Mouse (Mus musculus): Measurements from ENCODE around the gene Ccdc186. TPM values are rescaled to one million over a fixed set of nuclear protein-coding genes. Genes with fewer than 3 reads are reported as not detected.
"Not testable (repeated sequence)": the region's sequence is repeated elsewhere in the genome, so short reads cannot be mapped to it uniquely, and the experiment has no call there.

Ccdc186 gene
- polyA plus RNA-seq, 1 experiment from 2014 or later, result 24.7 TPM

- H3K4me2 ChIP-seq, result no peak overlapping the region
- 86% methylated on average over 7 of the region's 7 CpGs for WGBS
- no peak overlapping the region for H3K4me3 ChIP-seq (replicated peaks)
Measured at GRCm38 (mm10) chr19:56800930-56801655, 20.9 kb downstream of the Ccdc186 start.

GRCm38 (mm10) chr19:56800226-56800625 lies 21.8 kb downstream of the Ccdc186 start:
- H3K4me2 ChIP-seq, result no peak overlapping the region
- no peak overlapping the region for H3K9ac ChIP-seq (replicated peaks)
- no peak overlapping the region for H3K4me3 ChIP-seq (replicated peaks)
- no peak overlapping the region for H3K27ac ChIP-seq
- ATAC-seq (ENCODE audit: insufficient number of reproducible peaks, insufficient read depth, low FRiP score, low TSS enrichment, low read depth), result no peak
- 84% methylated on average over 8 of the region's 8 CpGs for WGBS
- no peaks in the 10 kb centered on the region for H3K27me3 ChIP-seq
- no peaks in the 10 kb centered on the region for H3K9me3 ChIP-seq
- peaks cover 94% of the 10 kb centered on the region for H3K36me3 ChIP-seq
- H3K4me1 ChIP-seq (replicated peaks), result no peaks in the 10 kb centered on the region

More at GRCm38 (mm10) chr19:56800930-56801655, 20.9 kb downstream of the Ccdc186 start:
- Histone ChIP-seq H3K9me3 (no peaks in the 10 kb centered on the region), H3K4me1 (replicated peaks) (no peaks in the 10 kb centered on the region), H3K36me3 (peaks cover 94% of the 10 kb centered on the region), H3K27ac (no peak overlapping the region), H3K9ac (replicated peaks) (no peak overlapping the region), H3K27me3 (no peaks in the 10 kb centered on the region)
- no peak for ATAC-seq (ENCODE audit: insufficient number of reproducible peaks, insufficient read depth, low FRiP score, low TSS enrichment, low read depth)

GRCm38 (mm10) chr19:56797376-56797775 lies 24.6 kb downstream of the Ccdc186 start:
- ATAC-seq (ENCODE audit: insufficient number of reproducible peaks, insufficient read depth, low FRiP score, low TSS enrichment, low read depth), result no peak
- Histone ChIP-seq H3K4me1 (replicated peaks) (no peaks in the 10 kb centered on the region), H3K9me3 (no peaks in the 10 kb centered on the region), H3K4me2 (no peak overlapping the region), H3K36me3 (peaks cover 95% of the 10 kb centered on the region), H3K4me3 (replicated peaks) (no peak overlapping the region), H3K9ac (replicated peaks) (no peak overlapping the region), H3K27me3 (no peaks in the 10 kb centered on the region), H3K27ac (no peak overlapping the region)
- 94% methylated on average over 11 of the region's 11 CpGs for WGBS

DNA sequence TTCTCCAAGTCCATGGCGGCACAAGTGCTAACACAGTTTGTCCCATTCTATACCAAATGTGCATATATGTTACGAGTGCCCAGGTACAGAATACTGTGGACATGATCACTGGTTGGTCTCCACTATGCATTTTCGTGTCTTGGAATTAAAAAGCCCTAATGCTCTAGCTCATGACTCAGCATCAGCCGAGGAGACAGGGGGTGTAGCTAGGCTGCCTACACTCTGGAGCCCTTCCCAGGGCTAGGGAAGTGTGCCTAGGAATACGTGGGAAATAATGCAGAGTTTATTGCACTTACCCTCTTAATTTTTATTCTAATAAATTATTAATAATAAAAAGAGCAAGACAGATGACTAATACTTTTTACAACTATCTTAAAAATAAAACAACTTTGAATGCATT lies 33.0 kb downstream of the Ccdc186 start:
- Histone ChIP-seq H3K4me1 (replicated peaks) (no peaks in the 10 kb centered on the region), H3K9me3 (no peaks in the 10 kb centered on the region), H3K36me3 (peaks cover 65% of the 10 kb centered on the region), H3K27me3 (no peaks in the 10 kb centered on the region), H3K9ac (replicated peaks) (no peak overlapping the region), H3K27ac (no peak overlapping the region), H3K4me2 (no peak overlapping the region), H3K4me3 (replicated peaks) (no peak overlapping the region)
- 87% methylated on average over 5 of the region's 5 CpGs for WGBS
- no peak for ATAC-seq (ENCODE audit: insufficient number of reproducible peaks, insufficient read depth, low FRiP score, low TSS enrichment, low read depth)

DNA sequence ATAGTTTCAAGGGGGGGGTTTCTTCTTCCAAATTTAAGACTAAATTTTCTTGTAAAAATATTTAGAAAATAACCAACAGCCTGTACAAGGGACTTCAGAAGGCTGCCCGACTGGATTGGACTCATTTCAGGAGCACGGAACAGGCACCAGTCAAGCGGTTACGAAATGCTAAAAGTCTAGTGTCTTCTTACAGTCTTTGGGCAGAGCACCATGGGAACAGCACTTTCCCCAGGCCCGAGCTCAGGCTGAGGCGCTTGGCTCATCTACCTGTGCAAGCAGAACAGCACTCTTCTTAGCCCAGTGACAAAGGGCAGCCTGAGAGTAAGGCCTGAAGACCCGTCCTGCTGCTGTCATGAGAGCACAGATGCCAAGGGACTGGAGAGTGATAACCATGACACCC lies 34.1 kb downstream of the Ccdc186 start:
- Histone ChIP-seq H3K9ac (replicated peaks) (no peak overlapping the region), H3K4me1 (replicated peaks) (no peaks in the 10 kb centered on the region), H3K9me3 (no peaks in the 10 kb centered on the region), H3K4me2 (no peak overlapping the region), H3K27ac (no peak overlapping the region), H3K36me3 (peaks cover 56% of the 10 kb centered on the region), H3K4me3 (replicated peaks) (no peak overlapping the region), H3K27me3 (no peaks in the 10 kb centered on the region)
- 87% methylated on average over 7 of the region's 7 CpGs for WGBS
- ATAC-seq (ENCODE audit: insufficient number of reproducible peaks, insufficient read depth, low FRiP score, low TSS enrichment, low read depth), result no peak

- Histone ChIP-seq H3K4me1 (replicated peaks) (peaks cover 17% of the 10 kb centered on the region), H3K27me3 (peaks cover 39% of the 10 kb centered on the region)
- H3K9me3 ChIP-seq; H3K27ac ChIP-seq; H3K9ac ChIP-seq (replicated peaks); H3K4me2 ChIP-seq; H3K36me3 ChIP-seq; ATAC-seq (ENCODE audit: insufficient number of reproducible peaks, insufficient read depth, low FRiP score, low TSS enrichment, low read depth); H3K4me3 ChIP-seq (replicated peaks): not testable (repeated sequence)
- WGBS, result 89% methylated on average over 7 of the region's 7 CpGs
Measured at GRCm38 (mm10) chr19:56778532-56778931, 43.5 kb downstream of the Ccdc186 start.

- no peak for ATAC-seq (ENCODE audit: insufficient number of reproducible peaks, insufficient read depth, low FRiP score, low TSS enrichment, low read depth)
- Histone ChIP-seq H3K27me3 (peaks cover 39% of the 10 kb centered on the region), H3K36me3 (no peaks in the 10 kb centered on the region), H3K9me3 (no peaks in the 10 kb centered on the region), H3K9ac (replicated peaks) (no peak overlapping the region), H3K4me3 (replicated peaks) (no peak overlapping the region), H3K4me1 (replicated peaks) (peaks cover 17% of the 10 kb centered on the region), H3K27ac (no peak overlapping the region), H3K4me2 (peak overlapping the region; percentile 31; the same call in 1 of the 2 replicates)
- 25% methylated on average over 16 of the region's 16 CpGs for WGBS
Measured at GRCm38 (mm10) chr19:56776719-56777382, 45.1 kb downstream of the Ccdc186 start.

DNA sequence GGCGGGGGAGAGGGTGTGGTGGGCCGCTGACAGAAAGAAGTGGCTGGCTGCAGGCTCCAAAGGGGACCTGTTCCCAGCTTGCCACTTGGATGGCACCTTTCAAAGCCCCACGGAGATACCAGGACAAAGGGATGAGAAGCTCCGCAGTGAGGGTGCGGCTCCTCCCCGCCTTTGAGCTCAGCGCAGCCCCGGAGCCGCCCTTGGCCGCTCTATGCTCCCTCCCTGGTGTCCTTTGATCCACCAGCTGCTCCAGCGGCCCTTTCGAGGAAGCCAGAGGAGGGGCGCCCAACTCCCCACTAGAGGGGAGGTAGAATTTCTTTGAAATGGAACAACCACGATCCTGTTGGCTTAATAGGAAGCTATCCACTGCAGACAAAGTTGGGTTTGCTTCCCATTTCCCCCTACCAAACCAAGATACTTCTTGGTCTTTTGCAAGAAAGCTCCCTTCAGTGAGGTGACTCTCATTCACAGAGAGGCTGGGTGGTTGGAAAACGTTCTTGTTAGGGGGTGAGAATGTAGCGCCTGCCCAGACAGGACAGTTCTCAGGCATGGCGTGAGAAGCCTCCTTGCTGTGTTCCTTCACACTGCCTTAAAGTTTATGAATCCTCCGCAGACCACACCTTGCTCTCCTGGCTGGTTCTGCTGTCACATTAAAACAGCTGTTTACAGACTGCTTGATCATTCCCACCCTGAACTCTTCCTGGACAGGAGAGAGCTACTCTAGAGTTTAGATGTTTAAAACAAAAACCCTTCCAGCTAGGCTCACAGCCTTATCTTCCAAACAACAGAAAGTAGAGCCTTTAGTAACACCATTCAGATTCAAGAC lies 45.9 kb downstream of the Ccdc186 start:
- no peaks in the 10 kb centered on the region for H3K9me3 ChIP-seq
- WGBS, result 2% methylated on average over 18 of the region's 18 CpGs
- H3K9ac ChIP-seq (replicated peaks), result peak overlapping the region; percentile 47; the same call in 1 of the 2 replicates

GRCm38 (mm10) chr19:56774971-56775892 lies 46.8 kb downstream of the Ccdc186 start:
- 27% methylated on average over 24 of the region's 24 CpGs for WGBS
- ATAC-seq (ENCODE audit: insufficient number of reproducible peaks, insufficient read depth, low FRiP score, low TSS enrichment, low read depth), result no peak
- no peak overlapping the region for H3K27ac ChIP-seq

More for the DNA sequence above, 45.9 kb downstream of the Ccdc186 start:
- Histone ChIP-seq H3K4me1 (replicated peaks) (peaks cover 17% of the 10 kb centered on the region), H3K27me3 (peaks cover 39% of the 10 kb centered on the region), H3K4me2 (peak overlapping the region; percentile 59), H3K27ac (no peak overlapping the region), H3K36me3 (no peaks in the 10 kb centered on the region), H3K4me3 (replicated peaks) (peak overlapping the region; percentile 30)
- ATAC-seq (ENCODE audit: insufficient number of reproducible peaks, insufficient read depth, low FRiP score, low TSS enrichment, low read depth), result 0 out of 2 replicates have a peak, but pooled peaks have one; percentile 31

GRCm38 (mm10) chr19:56774408-56774962 lies 47.5 kb downstream of the Ccdc186 start:
- peaks cover 39% of the 10 kb centered on the region for H3K27me3 ChIP-seq
- ATAC-seq (ENCODE audit: insufficient number of reproducible peaks, insufficient read depth, low FRiP score, low TSS enrichment, low read depth), result no peak
- no peaks in the 10 kb centered on the region for H3K9me3 ChIP-seq
- no peak overlapping the region for H3K9ac ChIP-seq (replicated peaks)
- 76% methylated on average over 9 of the region's 9 CpGs for whole genome bisulfite sequencing
- no peak overlapping the region for H3K4me2 ChIP-seq
- peaks cover 17% of the 10 kb centered on the region for H3K4me1 ChIP-seq (replicated peaks)
- H3K36me3 ChIP-seq, result no peaks in the 10 kb centered on the region
- no peak overlapping the region for H3K27ac ChIP-seq
- H3K4me3 ChIP-seq (replicated peaks), result no peak overlapping the region

More at GRCm38 (mm10) chr19:56774971-56775892, 46.8 kb downstream of the Ccdc186 start:
- H3K9me3 ChIP-seq, result no peaks in the 10 kb centered on the region
- H3K4me1 ChIP-seq (replicated peaks), result peaks cover 17% of the 10 kb centered on the region
- H3K4me2 ChIP-seq, result peak overlapping the region; percentile 59
- H3K36me3 ChIP-seq, result no peaks in the 10 kb centered on the region
- H3K4me3 ChIP-seq (replicated peaks), result peak overlapping the region; percentile 30
- peak overlapping the region; percentile 47; the same call in 1 of the 2 replicates for H3K9ac ChIP-seq (replicated peaks)
- peaks cover 39% of the 10 kb centered on the region for H3K27me3 ChIP-seq

Data from limb, embryonic 12.5 days (tissue).